Mouse (Mus musculus) stomach, postnatal 0 days (tissue): ENCODE measurements around the gene Pfkp.

ENCODE experiments used
- CTCF ChIP-seq: IDR thresholded peaks from 2 replicates; pipeline ENCODE4 v1.5.1; 2016; ENCODE audit warnings: antibody characterized with exemption, low read depth, mild to moderate bottlenecking, moderate library complexity
- EP300 ChIP-seq: optimal IDR thresholded peaks from 2 replicates; pipeline ENCODE3; 2016; ENCODE audit warnings: antibody characterized with exemption

DNA sequence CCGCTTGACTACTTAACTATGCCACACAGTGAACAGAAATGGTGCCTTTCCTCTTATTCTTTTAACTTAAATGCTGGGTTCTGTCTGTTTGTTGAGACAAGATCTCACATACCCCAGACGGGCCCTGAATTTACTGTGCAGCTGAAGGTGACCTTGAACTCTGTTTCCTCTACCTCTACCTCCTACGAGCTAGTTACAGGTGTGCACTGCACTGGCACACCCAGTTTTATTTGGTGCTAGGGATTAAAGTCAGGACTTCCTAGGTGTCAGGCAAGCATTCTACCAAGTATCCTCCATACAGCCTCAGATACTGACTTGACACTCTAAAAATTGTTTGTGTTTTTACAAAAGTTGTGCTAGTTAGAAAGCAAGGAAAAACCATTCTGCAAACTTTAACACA lies 22.6 kb downstream of the Pfkp start:
- TF ChIP-seq CTCF (no peak), EP300 (no peak)
